Mouse (Mus musculus) CH12.LX (cell line): ENCODE data around the gene Per1.

Experiments used
- CTCF ChIP-seq, 2 experiments: IDR thresholded peaks in 1 of 2; conservative IDR thresholded peaks in 1 of 2; 2 replicates each; pipeline ENCODE4 v1.5.1; 2011 to 2012; ENCODE audit warnings: low read depth in 2 of 2, low read length in 2 of 2, improper control_type of control experiment in 1 of 2, inconsistent platforms in 1 of 2, mild to moderate bottlenecking in 1 of 2, moderate library complexity in 1 of 2
- KAT2A ChIP-seq: IDR thresholded peaks from 2 replicates; pipeline ENCODE4 v1.6.1; 2012; ENCODE audit warnings: low read length, improper control_type of control experiment, inconsistent platforms; ENCODE audit not compliant: insufficient replicate concordance

- TF ChIP-seq CTCF (conservative IDR thresholded peaks at IDR 0.05 in 1 of 2, IDR thresholded peaks at IDR 0.05 in 1 of 2; ENCODE audit: low read depth in 2 of 2, low read length in 2 of 2) (no peak), KAT2A (no peak)
Observed at GRCm38 (mm10) chr11:69148451-69148960, 53.5 kb downstream of the Per1 start.
